Mouse (Mus musculus): ENCODE results near the gene Actl10. TPM values are rescaled to one million over a fixed set of nuclear protein-coding genes. Genes with fewer than 3 reads are reported as not detected.

The Actl10 gene
- polyA plus RNA-seq, 1 experiment from 2014 or later, result 0.98 TPM

DNA sequence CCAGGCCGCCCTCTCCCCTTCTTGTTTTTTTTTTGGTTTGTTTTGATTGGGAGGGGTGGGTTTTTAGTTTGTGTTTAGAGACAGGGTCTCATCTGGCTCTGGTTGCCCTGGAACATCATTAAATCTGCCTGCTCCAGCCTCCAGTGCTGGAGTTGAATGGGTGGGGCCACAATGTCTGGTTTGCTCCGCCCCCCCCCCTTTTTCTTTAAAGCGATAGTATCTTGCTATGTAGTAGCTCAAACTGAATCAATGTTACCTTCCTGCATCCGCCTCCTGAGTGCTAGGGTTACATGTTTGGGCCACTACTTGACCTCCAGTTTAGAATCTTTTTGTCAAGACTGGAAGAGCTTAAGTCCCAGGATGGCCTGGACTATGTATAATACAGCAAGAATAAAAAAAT, 19.7 kb downstream of the Actl10 start:
- no peak for DNase-seq (ENCODE audit: low spot score)
- H3K27me3 ChIP-seq (ENCODE audit: low read depth, poor library complexity, severe bottlenecking), result 0 out of 2 replicates have a peak, but pooled peaks cover 7% of the 10 kb centered on the region
- peak overlapping the region; percentile 98; the same call in 1 of the 2 replicates for H3K27ac ChIP-seq (replicated peaks)
- 82% methylated on average over 4 of the region's 4 CpGs for WGBS
- peaks cover 12% of the 10 kb centered on the region; the same call in 1 of the 2 replicates for H3K36me3 ChIP-seq
- 0 out of 2 replicates have a peak overlapping the region, but pooled peaks have one; percentile 1 for H3K4me3 ChIP-seq
- no peaks in the 10 kb centered on the region for H3K9me3 ChIP-seq (replicated peaks)
- H3K4me1 ChIP-seq, result peaks cover 53% of the 10 kb centered on the region

- no peak overlapping the region for H3K27ac ChIP-seq (replicated peaks)
- no peak overlapping the region for H3K4me3 ChIP-seq
- WGBS, result 89% methylated on average over 8 of the region's 8 CpGs
- H3K36me3 ChIP-seq, result peaks cover 10% of the 10 kb centered on the region; the same call in 1 of the 2 replicates
- H3K9me3 ChIP-seq (replicated peaks), result no peaks in the 10 kb centered on the region
- peaks cover 53% of the 10 kb centered on the region for H3K4me1 ChIP-seq
- no peak for DNase-seq (ENCODE audit: low spot score)
- H3K27me3 ChIP-seq (ENCODE audit: low read depth, poor library complexity, severe bottlenecking), result 0 out of 2 replicates have a peak, but pooled peaks cover 7% of the 10 kb centered on the region
Observed at GRCm38 (mm10) chr2:154571976-154572375, 20.4 kb downstream of the Actl10 start.

DNA sequence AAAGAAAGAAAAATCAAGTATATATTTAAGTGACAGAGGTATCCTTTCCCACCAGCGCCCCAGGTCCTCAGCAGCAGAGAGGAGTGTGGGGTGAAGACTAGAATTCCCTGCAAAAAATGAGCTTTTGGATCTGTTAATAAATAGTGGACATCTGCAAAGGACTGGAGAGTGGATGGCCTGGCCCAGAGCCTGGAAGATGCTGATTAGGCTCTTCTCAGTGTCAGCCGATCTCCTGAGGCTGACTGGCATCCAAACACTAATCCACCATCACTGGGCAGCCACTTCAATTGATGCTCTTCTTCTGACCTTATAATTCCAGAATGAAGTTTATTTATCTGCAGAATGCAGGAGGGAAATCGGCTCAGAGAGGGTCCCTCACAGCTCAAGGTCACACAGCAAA, 21.4 kb downstream of the Actl10 start:
- no peak overlapping the region for H3K4me3 ChIP-seq
- H3K27ac ChIP-seq (replicated peaks), result no peak overlapping the region
- no peaks in the 10 kb centered on the region for H3K9me3 ChIP-seq (replicated peaks)
- H3K27me3 ChIP-seq (ENCODE audit: low read depth, poor library complexity, severe bottlenecking), result 0 out of 2 replicates have a peak, but pooled peaks cover 7% of the 10 kb centered on the region
- peaks cover 1% of the 10 kb centered on the region; the same call in 1 of the 2 replicates for H3K36me3 ChIP-seq
- peaks cover 53% of the 10 kb centered on the region for H3K4me1 ChIP-seq
- WGBS, result 85% methylated on average over 3 of the region's 3 CpGs
- no peak for DNase-seq (ENCODE audit: low spot score)

GRCm38 (mm10) chr2:154574271-154574670, 22.7 kb downstream of the Actl10 start:
- Histone ChIP-seq H3K4me1 (peaks cover 44% of the 10 kb centered on the region), H3K27ac (replicated peaks) (no peak overlapping the region; the same call in 1 of the 2 replicates), H3K36me3 (no peaks in the 10 kb centered on the region), H3K27me3 (ENCODE audit: low read depth, poor library complexity, severe bottlenecking) (0 out of 2 replicates have a peak, but pooled peaks cover 7% of the 10 kb centered on the region), H3K9me3 (replicated peaks) (no peaks in the 10 kb centered on the region), H3K4me3 (no peak overlapping the region)
- 72% methylated on average over 7 of the region's 7 CpGs for WGBS
- no peak for DNase-seq (ENCODE audit: low spot score)

GRCm38 (mm10) chr2:154576876-154577743, 25.5 kb downstream of the Actl10 start:
- no peaks in the 10 kb centered on the region for H3K9me3 ChIP-seq (replicated peaks)
- peak; percentile 77 for DNase-seq (ENCODE audit: low spot score)
- 0 out of 2 replicates have a peak, but pooled peaks cover 5% of the 10 kb centered on the region for H3K27me3 ChIP-seq (ENCODE audit: low read depth, poor library complexity, severe bottlenecking)
- WGBS, result 32% methylated on average over 12 of the region's 12 CpGs
- peak overlapping the region; percentile 25; the same call in 1 of the 2 replicates for H3K4me3 ChIP-seq
- no peaks in the 10 kb centered on the region for H3K36me3 ChIP-seq
- H3K4me1 ChIP-seq, result peaks cover 31% of the 10 kb centered on the region
- peak overlapping the region; percentile 85 for H3K27ac ChIP-seq (replicated peaks)

DNA sequence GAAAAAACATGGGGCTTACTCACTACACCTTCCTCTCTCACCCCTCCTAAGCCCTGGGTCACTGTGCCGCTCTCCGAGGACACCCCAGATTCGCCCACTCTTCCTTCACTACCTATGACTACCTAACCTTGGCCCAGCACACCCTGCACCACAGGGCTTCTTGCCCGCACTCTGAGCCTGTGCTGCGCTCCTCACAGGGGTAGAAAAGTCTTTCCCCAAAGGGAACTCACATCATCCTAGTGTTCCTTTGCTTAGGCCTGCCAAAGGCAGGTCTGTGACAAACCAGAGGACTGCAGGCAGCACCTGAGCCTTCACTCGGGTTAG, 26.1 kb downstream of the Actl10 start:
- H3K36me3 ChIP-seq, result no peaks in the 10 kb centered on the region
- WGBS, result 62% methylated on average over 6 of the region's 6 CpGs
- DNase-seq (ENCODE audit: low spot score), result no peak
- no peaks in the 10 kb centered on the region for H3K27me3 ChIP-seq (ENCODE audit: low read depth, poor library complexity, severe bottlenecking)
- H3K27ac ChIP-seq (replicated peaks), result peak overlapping the region; percentile 85
- H3K4me1 ChIP-seq, result peaks cover 31% of the 10 kb centered on the region
- H3K9me3 ChIP-seq (replicated peaks), result no peaks in the 10 kb centered on the region
- peak overlapping the region; percentile 25; the same call in 1 of the 2 replicates for H3K4me3 ChIP-seq

GRCm38 (mm10) chr2:154580586-154580985, 29.0 kb downstream of the Actl10 start:
- Histone ChIP-seq H3K9me3 (replicated peaks) (no peaks in the 10 kb centered on the region), H3K4me1 (peaks cover 38% of the 10 kb centered on the region), H3K27me3 (ENCODE audit: low read depth, poor library complexity, severe bottlenecking) (no peaks in the 10 kb centered on the region), H3K27ac (replicated peaks) (peak overlapping the region; percentile 57), H3K36me3 (no peaks in the 10 kb centered on the region), H3K4me3 (no peak overlapping the region)
- no peak for DNase-seq (ENCODE audit: low spot score)
- 88% methylated on average over 8 of the region's 8 CpGs for WGBS

GRCm38 (mm10) chr2:154581421-154581820, 29.8 kb downstream of the Actl10 start:
- Histone ChIP-seq H3K27me3 (ENCODE audit: low read depth, poor library complexity, severe bottlenecking) (no peaks in the 10 kb centered on the region), H3K27ac (replicated peaks) (no peak overlapping the region)
- 90% methylated on average over 1 of the region's 1 CpGs for WGBS

GRCm38 (mm10) chr2:154583906-154584872, 32.6 kb downstream of the Actl10 start:
- no peak overlapping the region for H3K4me3 ChIP-seq
- no peaks in the 10 kb centered on the region; the same call in 1 of the 2 replicates for H3K9me3 ChIP-seq (replicated peaks)
- WGBS, result 74% methylated on average over 15 of the region's 15 CpGs
- no peaks in the 10 kb centered on the region for H3K27me3 ChIP-seq (ENCODE audit: low read depth, poor library complexity, severe bottlenecking)
- H3K27ac ChIP-seq (replicated peaks), result no peak overlapping the region; the same call in 1 of the 2 replicates
- peaks cover 4% of the 10 kb centered on the region; the same call in 1 of the 2 replicates for H3K36me3 ChIP-seq
- DNase-seq (ENCODE audit: low spot score), result no peak
- H3K4me1 ChIP-seq, result peaks cover 15% of the 10 kb centered on the region; the same call in 1 of the 2 replicates

More at GRCm38 (mm10) chr2:154581421-154581820, 29.8 kb downstream of the Actl10 start:
- no peaks in the 10 kb centered on the region; the same call in 1 of the 2 replicates for H3K9me3 ChIP-seq (replicated peaks)
- H3K36me3 ChIP-seq, result peaks cover under 1% of the 10 kb centered on the region; the same call in 1 of the 2 replicates
- H3K4me3 ChIP-seq, result no peak overlapping the region
- no peak for DNase-seq (ENCODE audit: low spot score)
- peaks cover 33% of the 10 kb centered on the region for H3K4me1 ChIP-seq

DNA sequence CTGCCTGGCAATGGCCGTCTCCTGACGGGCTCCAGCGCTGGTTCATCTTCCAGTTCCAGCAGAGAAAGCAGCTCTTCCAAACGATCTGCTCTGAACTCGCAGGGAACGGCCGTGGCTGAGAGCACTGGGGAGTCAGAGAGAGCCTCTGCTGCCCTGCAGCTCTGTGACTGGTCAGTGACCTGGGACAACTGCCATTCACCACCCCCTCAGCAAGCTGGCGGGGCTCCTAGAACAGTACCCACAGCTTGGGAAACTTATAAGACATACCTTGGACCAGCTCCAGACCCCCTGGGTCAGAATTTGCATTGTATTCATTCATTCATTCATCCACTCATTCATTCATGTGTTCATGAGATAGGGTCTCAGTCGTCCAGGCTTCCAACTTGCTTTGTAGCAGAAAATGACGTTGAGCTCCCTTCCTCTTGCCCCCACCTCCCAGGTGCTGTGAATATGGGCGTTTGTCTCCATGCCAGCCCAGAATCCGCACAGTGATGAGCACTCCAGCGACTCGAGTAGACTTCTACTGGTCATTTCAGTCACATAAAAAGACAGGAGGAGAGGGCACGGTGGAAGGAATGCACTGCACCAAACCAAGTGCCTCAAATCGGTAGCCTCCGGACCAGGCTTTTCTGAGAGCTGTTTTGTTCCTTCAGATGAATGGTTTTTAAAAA, 33.5 kb downstream of the Actl10 start:
- H3K4me3 ChIP-seq, result no peak overlapping the region
- DNase-seq (ENCODE audit: low spot score), result no peak
- H3K27ac ChIP-seq (replicated peaks), result no peak overlapping the region; the same call in 1 of the 2 replicates
- peaks cover 15% of the 10 kb centered on the region; the same call in 1 of the 2 replicates for H3K4me1 ChIP-seq
- H3K27me3 ChIP-seq (ENCODE audit: low read depth, poor library complexity, severe bottlenecking), result no peaks in the 10 kb centered on the region
- WGBS, result 74% methylated on average over 17 of the region's 17 CpGs
- no peaks in the 10 kb centered on the region; the same call in 1 of the 2 replicates for H3K9me3 ChIP-seq (replicated peaks)
- peaks cover 4% of the 10 kb centered on the region; the same call in 1 of the 2 replicates for H3K36me3 ChIP-seq

DNA sequence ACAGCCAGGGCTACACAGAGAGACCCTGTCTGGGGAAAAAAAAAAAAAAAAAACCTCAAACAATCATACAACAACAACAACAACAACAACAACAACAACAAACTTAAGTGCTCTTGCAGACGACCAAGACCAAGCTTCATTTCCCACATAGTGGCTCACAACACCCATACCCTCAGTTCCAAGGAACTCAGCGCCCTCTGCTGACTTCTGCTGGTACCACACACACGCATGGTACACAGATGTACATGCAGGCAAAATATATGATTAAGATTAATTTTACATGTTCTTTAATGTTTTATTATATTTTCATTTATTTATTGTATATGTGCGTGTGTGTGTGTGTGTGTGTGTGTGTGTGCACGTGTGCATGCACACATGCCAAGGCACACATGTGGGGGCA, 34.8 kb downstream of the Actl10 start:
- Histone ChIP-seq H3K4me1 (peaks cover 11% of the 10 kb centered on the region; the same call in 1 of the 2 replicates), H3K36me3 (peaks cover 4% of the 10 kb centered on the region; the same call in 1 of the 2 replicates), H3K4me3 (no peak overlapping the region), H3K9me3 (replicated peaks) (no peaks in the 10 kb centered on the region; the same call in 1 of the 2 replicates), H3K27ac (replicated peaks) (no peak overlapping the region), H3K27me3 (ENCODE audit: low read depth, poor library complexity, severe bottlenecking) (no peaks in the 10 kb centered on the region)
- peak; percentile 32 for DNase-seq (ENCODE audit: low spot score)
- 75% methylated on average over 5 of the region's 5 CpGs for WGBS
